Mouse (Mus musculus) kidney, embryonic 14.5 days (tissue): ENCODE measurements at regions not wholly inside any gene's neighbourhood (a gene's known extent, or its start where the extent isn't known, plus 50 kb on each side); places are given as distances from the start of the nearest gene placed in this dataset.

Experiments
- ATAC-seq: fragments of 200-750 bp; cut with Nextera tagmentation; 2 replicates; pipeline ENCODE4 v1.8.0; 2017; ENCODE audit warnings: moderate number of reproducible peaks, mild to moderate bottlenecking, moderate TSS enrichment, moderate library complexity; ENCODE audit not compliant: low FRiP score, low TSS enrichment
- H3K27ac ChIP-seq: fragments of 300-500 bp; sonication (generic); 2 replicates; pipeline ENCODE4 v1.5.1; 2014; ENCODE audit warnings: low read depth, mild to moderate bottlenecking, low read length, moderate library complexity, mixed read lengths
- H3K27me3 ChIP-seq: fragments of 300-500 bp; sonication (generic); 2 replicates; pipeline ENCODE4 v1.6.1; 2014; ENCODE audit warnings: mild to moderate bottlenecking, low read length; ENCODE audit not compliant: control insufficient read depth, insufficient read depth
- H3K36me3 ChIP-seq: fragments of 300-500 bp; sonication (generic); 2 replicates; pipeline ENCODE4 v1.6.1; 2014; ENCODE audit warnings: low read length, mixed read lengths; ENCODE audit not compliant: control insufficient read depth, insufficient read depth
- H3K4me1 ChIP-seq: fragments of 300-500 bp; sonication (generic); 2 replicates; pipeline ENCODE4 v1.6.1; 2014; ENCODE audit warnings: low read length, mixed read lengths; ENCODE audit not compliant: control insufficient read depth, insufficient read depth
- H3K4me2 ChIP-seq: fragments of 300-500 bp; sonication (generic); replicated peaks from 2 replicates; pipeline ENCODE4 v1.6.1; 2014; ENCODE audit warnings: low read depth, mild to moderate bottlenecking, low read length
- H3K4me3 ChIP-seq: fragments of 300-500 bp; sonication (generic); 2 replicates; pipeline ENCODE4 v1.5.1; 2014; ENCODE audit warnings: mild to moderate bottlenecking, low read length
- H3K9ac ChIP-seq: fragments of 300-500 bp; sonication (generic); 2 replicates; pipeline ENCODE4 v1.6.1; 2014; ENCODE audit warnings: low read depth, mild to moderate bottlenecking, low read length, moderate library complexity
- H3K9me3 ChIP-seq: fragments of 300-500 bp; sonication (generic); 2 replicates; pipeline ENCODE4 v1.6.1; 2016; ENCODE audit warnings: low read length; ENCODE audit not compliant: control insufficient read depth
- WGBS: fragments of 180-500 bp; shearing (Covaris S2); extraction: QIAGEN DNeasy Blood & Tissue Kit; methylation state at CpG from one replicate; pipeline ENCODE4 v1.1.7; 2014; 5-methylcytosine and 5-hydroxymethylcytosine counted together

GRCm38 (mm10) chr15:56813876-56814275 is 663.5 kb downstream of the Slc22a22 start:
- no peaks in the 10 kb centered on the region for H3K27me3 ChIP-seq
- 27% methylated on average over 5 of the region's 5 CpGs for WGBS

GRCm38 (mm10) chr15:56810151-56810550 is 667.3 kb downstream of the Slc22a22 start:
- no peaks in the 10 kb centered on the region for H3K36me3 ChIP-seq
- H3K27me3 ChIP-seq = no peaks in the 10 kb centered on the region
- H3K9me3 ChIP-seq = no peaks in the 10 kb centered on the region
- no peak overlapping the region for H3K4me3 ChIP-seq
- peak overlapping the region; percentile 15; the same call in 1 of the 2 replicates for H3K4me2 ChIP-seq
- H3K9ac ChIP-seq = no peak overlapping the region
- WGBS = 40% methylated on average over 13 of the region's 13 CpGs
- H3K27ac ChIP-seq = no peak overlapping the region
- no peak for ATAC-seq
- H3K4me1 ChIP-seq = no peaks in the 10 kb centered on the region

More at GRCm38 (mm10) chr15:56813876-56814275, 663.5 kb downstream of the Slc22a22 start:
- ATAC-seq = no peak
- no peak overlapping the region for H3K4me3 ChIP-seq
- H3K9ac ChIP-seq = no peak overlapping the region
- H3K4me2 ChIP-seq = no peak overlapping the region
- H3K27ac ChIP-seq = no peak overlapping the region
- no peaks in the 10 kb centered on the region for H3K36me3 ChIP-seq
- H3K9me3 ChIP-seq = no peaks in the 10 kb centered on the region
- H3K4me1 ChIP-seq = peaks cover 2% of the 10 kb centered on the region; the same call in 1 of the 2 replicates

GRCm38 (mm10) chr15:56807611-56808010 is 669.8 kb downstream of the Slc22a22 start:
- Histone ChIP-seq H3K4me2 (no peak overlapping the region), H3K9me3 (no peaks in the 10 kb centered on the region), H3K4me1 (no peaks in the 10 kb centered on the region), H3K36me3 (no peaks in the 10 kb centered on the region), H3K27ac (no peak overlapping the region), H3K27me3 (no peaks in the 10 kb centered on the region), H3K9ac (no peak overlapping the region), H3K4me3 (no peak overlapping the region)
- no peak for ATAC-seq
- 52% methylated on average over 5 of the region's 5 CpGs for WGBS

GRCm38 (mm10) chr15:56801933-56802332 is 675.5 kb downstream of the Slc22a22 start:
- Histone ChIP-seq H3K36me3 (no peaks in the 10 kb centered on the region), H3K4me2 (no peak overlapping the region), H3K4me1 (no peaks in the 10 kb centered on the region), H3K27ac (no peak overlapping the region), H3K9ac (no peak overlapping the region), H3K9me3 (no peaks in the 10 kb centered on the region), H3K27me3 (no peaks in the 10 kb centered on the region), H3K4me3 (no peak overlapping the region)
- no peak for ATAC-seq
- WGBS = 86% methylated on average over 2 of the region's 2 CpGs

GRCm38 (mm10) chr15:56775431-56775830 is 702.0 kb downstream of the Slc22a22 start:
- Histone ChIP-seq H3K9me3 (no peaks in the 10 kb centered on the region), H3K9ac (no peak overlapping the region), H3K36me3 (no peaks in the 10 kb centered on the region), H3K4me1 (no peaks in the 10 kb centered on the region), H3K4me2 (no peak overlapping the region), H3K4me3 (no peak overlapping the region), H3K27me3 (no peaks in the 10 kb centered on the region), H3K27ac (no peak overlapping the region)
- WGBS = 66% methylated on average over 5 of the region's 5 CpGs
- no peak for ATAC-seq

GRCm38 (mm10) chr15:56774648-56775393 is 702.6 kb downstream of the Slc22a22 start:
- Histone ChIP-seq H3K4me2 (no peak overlapping the region), H3K27ac (no peak overlapping the region), H3K27me3 (no peaks in the 10 kb centered on the region), H3K4me1 (no peaks in the 10 kb centered on the region), H3K9ac (no peak overlapping the region), H3K36me3 (no peaks in the 10 kb centered on the region), H3K4me3 (no peak overlapping the region), H3K9me3 (no peaks in the 10 kb centered on the region)
- no peak for ATAC-seq
- 21% methylated on average over 9 of the region's 9 CpGs for WGBS

- WGBS = 18% methylated on average over 6 of the region's 6 CpGs
- peak; percentile 91 for ATAC-seq
- H3K4me2 ChIP-seq = no peak overlapping the region
Observed at GRCm38 (mm10) chr15:56766356-56766755, 711.1 kb downstream of the Slc22a22 start.

GRCm38 (mm10) chr15:56764957-56765482 is 712.4 kb downstream of the Slc22a22 start:
- Histone ChIP-seq H3K27me3 (no peaks in the 10 kb centered on the region), H3K9me3 (no peaks in the 10 kb centered on the region), H3K4me1 (no peaks in the 10 kb centered on the region), H3K9ac (no peak overlapping the region), H3K27ac (no peak overlapping the region), H3K36me3 (no peaks in the 10 kb centered on the region), H3K4me3 (no peak overlapping the region), H3K4me2 (no peak overlapping the region)
- peak; percentile 40; the same call in 1 of the 2 replicates for ATAC-seq
- 16% methylated on average over 9 of the region's 9 CpGs for WGBS

More at GRCm38 (mm10) chr15:56766356-56766755, 711.1 kb downstream of the Slc22a22 start:
- H3K27me3 ChIP-seq = no peaks in the 10 kb centered on the region
- no peaks in the 10 kb centered on the region for H3K9me3 ChIP-seq
- no peaks in the 10 kb centered on the region for H3K36me3 ChIP-seq
- H3K4me1 ChIP-seq = no peaks in the 10 kb centered on the region
- no peak overlapping the region; the same call in 1 of the 2 replicates for H3K27ac ChIP-seq
- no peak overlapping the region for H3K4me3 ChIP-seq
- no peak overlapping the region for H3K9ac ChIP-seq

GRCm38 (mm10) chr15:56764019-56764418 is 713.4 kb downstream of the Slc22a22 start:
- Histone ChIP-seq H3K27ac (no peak overlapping the region), H3K9me3 (no peaks in the 10 kb centered on the region), H3K36me3 (no peaks in the 10 kb centered on the region), H3K4me3 (no peak overlapping the region), H3K4me2 (no peak overlapping the region), H3K4me1 (no peaks in the 10 kb centered on the region), H3K9ac (no peak overlapping the region), H3K27me3 (no peaks in the 10 kb centered on the region)
- no peak for ATAC-seq
- 36% methylated on average over 5 of the region's 5 CpGs for WGBS
